Mouse (Mus musculus): Measurements from ENCODE around the gene 4930558K02Rik. TPM values are rescaled to one million over a fixed set of nuclear protein-coding genes. Genes with fewer than 3 reads are reported as not detected.
A peak's percentile ranks its signal among the peaks of the same experiment; 100 is the strongest.

4930558K02Rik gene
- polyA plus RNA-seq, 1 experiment = not detected

GRCm38 (mm10) chr1:162004821-162005770 lies 25.7 kb upstream of the 4930558K02Rik start:
- WGBS = 32% methylated on average over 23 of the region's 23 CpGs
- Histone ChIP-seq H3K4me1 (ENCODE audit: control insufficient read depth, insufficient read depth, insufficient read length, low read length) (no peaks in the 10 kb centered on the region; the same call in 1 of the 2 replicates), H3K36me3 (ENCODE audit: control insufficient read depth, insufficient read depth, low read length) (no peaks in the 10 kb centered on the region), H3K27me3 (ENCODE audit: control insufficient read depth, insufficient read depth, low read length) (no peaks in the 10 kb centered on the region), H3K27ac (ENCODE audit: insufficient read depth, low read depth, low read length) (peak overlapping the region; percentile 44), H3K4me3 (ENCODE audit: low read depth, low read length) (peak overlapping the region; percentile 37)
- no peak for TF ChIP-seq POLR2A (IDR thresholded peaks at IDR 0.05; ENCODE audit: low read depth, low read length)
- peak; percentile 45; the same call in 1 of the 2 replicates for TF ChIP-seq CTCF (IDR thresholded peaks at IDR 0.05; ENCODE audit: extremely low read depth, insufficient read length, insufficient replicate concordance, low read depth, low read length)

GRCm38 (mm10) chr1:162004518-162004780 lies 25.0 kb upstream of the 4930558K02Rik start:
- Histone ChIP-seq H3K4me1 (ENCODE audit: control insufficient read depth, insufficient read depth, insufficient read length, low read length) (peaks cover 2% of the 10 kb centered on the region; the same call in 1 of the 2 replicates), H3K36me3 (ENCODE audit: control insufficient read depth, insufficient read depth, low read length) (no peaks in the 10 kb centered on the region), H3K4me3 (ENCODE audit: low read depth, low read length) (no peak overlapping the region), H3K27me3 (ENCODE audit: control insufficient read depth, insufficient read depth, low read length) (no peaks in the 10 kb centered on the region), H3K27ac (ENCODE audit: insufficient read depth, low read depth, low read length) (peak overlapping the region; percentile 13; the same call in 1 of the 2 replicates)
- TF ChIP-seq POLR2A (IDR thresholded peaks at IDR 0.05; ENCODE audit: low read depth, low read length) = no peak
- WGBS = 74% methylated on average over 7 of the region's 7 CpGs

GRCm38 (mm10) chr1:162003729-162004517 lies 24.5 kb upstream of the 4930558K02Rik start:
- TF ChIP-seq CTCF (IDR thresholded peaks at IDR 0.05; ENCODE audit: extremely low read depth, insufficient read length, insufficient replicate concordance, low read depth, low read length) = no peak
- no peak for TF ChIP-seq POLR2A (IDR thresholded peaks at IDR 0.05; ENCODE audit: low read depth, low read length)
- Histone ChIP-seq H3K36me3 (ENCODE audit: control insufficient read depth, insufficient read depth, low read length) (no peaks in the 10 kb centered on the region), H3K27ac (ENCODE audit: insufficient read depth, low read depth, low read length) (peak overlapping the region; percentile 13; the same call in 1 of the 2 replicates), H3K27me3 (ENCODE audit: control insufficient read depth, insufficient read depth, low read length) (no peaks in the 10 kb centered on the region), H3K4me3 (ENCODE audit: low read depth, low read length) (no peak overlapping the region), H3K4me1 (ENCODE audit: control insufficient read depth, insufficient read depth, insufficient read length, low read length) (peaks cover 2% of the 10 kb centered on the region; the same call in 1 of the 2 replicates)
- WGBS = 76% methylated on average over 14 of the region's 14 CpGs

GRCm38 (mm10) chr1:162001328-162001727 lies 21.9 kb upstream of the 4930558K02Rik start:
- H3K36me3 ChIP-seq (ENCODE audit: control insufficient read depth, insufficient read depth, low read length) = no peaks in the 10 kb centered on the region
- no peak overlapping the region for H3K4me3 ChIP-seq (ENCODE audit: low read depth, low read length)
- no peak overlapping the region for H3K27ac ChIP-seq (ENCODE audit: insufficient read depth, low read depth, low read length)
- H3K27me3 ChIP-seq (ENCODE audit: control insufficient read depth, insufficient read depth, low read length) = no peaks in the 10 kb centered on the region
- H3K4me1 ChIP-seq (ENCODE audit: control insufficient read depth, insufficient read depth, insufficient read length, low read length) = peaks cover 2% of the 10 kb centered on the region
- TF ChIP-seq CTCF (IDR thresholded peaks at IDR 0.05; ENCODE audit: extremely low read depth, insufficient read length, insufficient replicate concordance, low read depth, low read length) = no peak
- no peak for TF ChIP-seq POLR2A (IDR thresholded peaks at IDR 0.05; ENCODE audit: low read depth, low read length)
- WGBS = 78% methylated on average over 8 of the region's 8 CpGs

- H3K36me3 ChIP-seq (ENCODE audit: control insufficient read depth, insufficient read depth, low read length) = no peaks in the 10 kb centered on the region
- no peaks in the 10 kb centered on the region for H3K27me3 ChIP-seq (ENCODE audit: control insufficient read depth, insufficient read depth, low read length)
- no peak overlapping the region for H3K27ac ChIP-seq (ENCODE audit: insufficient read depth, low read depth, low read length)
- peaks cover 2% of the 10 kb centered on the region for H3K4me1 ChIP-seq (ENCODE audit: control insufficient read depth, insufficient read depth, insufficient read length, low read length)
- WGBS = 11% methylated on average over 4 of the region's 4 CpGs
- H3K4me3 ChIP-seq (ENCODE audit: low read depth, low read length) = no peak overlapping the region
- no peak for TF ChIP-seq POLR2A (IDR thresholded peaks at IDR 0.05; ENCODE audit: low read depth, low read length)
- TF ChIP-seq CTCF (IDR thresholded peaks at IDR 0.05; ENCODE audit: extremely low read depth, insufficient read length, insufficient replicate concordance, low read depth, low read length) = peak; percentile 57; the same call in 1 of the 2 replicates
Observed at GRCm38 (mm10) chr1:161999882-162000371, 20.5 kb upstream of the 4930558K02Rik start.

- Histone ChIP-seq H3K36me3 (ENCODE audit: control insufficient read depth, insufficient read depth, low read length) (no peaks in the 10 kb centered on the region), H3K27ac (ENCODE audit: insufficient read depth, low read depth, low read length) (no peak overlapping the region), H3K4me1 (ENCODE audit: control insufficient read depth, insufficient read depth, insufficient read length, low read length) (peaks cover 2% of the 10 kb centered on the region; the same call in 1 of the 2 replicates), H3K27me3 (ENCODE audit: control insufficient read depth, insufficient read depth, low read length) (no peaks in the 10 kb centered on the region), H3K4me3 (ENCODE audit: low read depth, low read length) (no peak overlapping the region)
- TF ChIP-seq POLR2A (IDR thresholded peaks at IDR 0.05; ENCODE audit: low read depth, low read length) (no peak), CTCF (IDR thresholded peaks at IDR 0.05; ENCODE audit: extremely low read depth, insufficient read length, insufficient replicate concordance, low read depth, low read length) (no peak)
- WGBS = 37% methylated on average over 5 of the region's 5 CpGs
Observed at GRCm38 (mm10) chr1:161999338-161999737, 19.9 kb upstream of the 4930558K02Rik start.

Data from small intestine, adult 2 months (tissue).